Mouse (Mus musculus): ENCODE results near the gene Shisa7. TPM values are rescaled to one million over a fixed set of nuclear protein-coding genes. Genes with fewer than 3 reads are reported as not detected.
"Not testable (repeated sequence)": the region's sequence is repeated elsewhere in the genome, so short reads cannot be mapped to it uniquely, and the experiment has no call there.

Gene Shisa7
- total RNA-seq (2014; rRNA removed) (under 0.01 TPM in 1 of 2 replicates, not detected in the other), polyA plus RNA-seq (2012; rRNA removed) (0.02 and 0.12 TPM in 2 replicates)

DNA sequence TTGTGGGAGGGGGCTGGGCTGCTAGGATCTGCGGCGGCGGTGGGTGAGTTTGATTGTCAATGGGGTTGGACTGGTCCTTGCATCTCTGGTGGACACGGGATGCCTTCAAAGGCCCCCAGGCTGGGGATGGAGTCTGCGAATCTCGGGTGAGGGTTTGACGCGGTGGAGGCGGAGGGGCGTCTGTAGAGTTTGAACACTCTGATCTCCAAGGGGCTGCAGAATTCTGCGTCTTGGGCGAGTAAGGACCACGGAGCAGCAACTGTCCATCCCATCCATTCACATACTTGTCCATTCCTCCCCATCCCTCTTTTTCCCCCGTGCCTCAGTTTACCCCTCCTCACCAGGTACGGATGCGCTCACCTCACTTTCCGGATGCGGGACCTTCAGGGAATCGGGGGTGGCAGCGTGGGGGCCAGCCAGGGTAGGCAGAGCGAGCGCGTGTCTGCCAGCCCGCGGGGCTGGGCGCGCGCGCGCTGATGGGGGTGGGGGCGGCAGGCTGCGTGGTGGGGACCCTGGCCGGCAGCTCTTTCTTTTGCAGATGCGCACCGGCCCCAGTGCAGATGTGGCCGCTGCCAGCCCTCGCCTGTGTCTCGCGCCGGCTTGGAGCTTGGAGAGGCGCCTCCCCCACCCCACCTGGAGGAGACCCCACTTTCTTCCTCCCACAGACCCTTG, at the start of gene Shisa7:
TSS of gene Shisa7 (minus strand) at position 452 of the 672 bp plus-strand sequence.
- H3K27me3 ChIP-seq (ENCODE audit: control insufficient read depth, insufficient read depth, low read length) = peaks cover 18% of the 10 kb centered on the region
- H3K9ac ChIP-seq (ENCODE audit: low read depth, low read length) = no peak within 1 kb of the TSS
- H3K79me2 ChIP-seq (ENCODE audit: control insufficient read depth, insufficient read depth, low read length) = no peaks in the 10 kb centered on the region
- no peak within 1 kb of the TSS for H3K27ac ChIP-seq (replicated peaks; ENCODE audit: insufficient read depth, low read depth, low read length)
- no peak for TF ChIP-seq POLR2A (IDR thresholded peaks at IDR 0.05; ENCODE audit: extremely low read depth, insufficient read depth, low read length)
- TF ChIP-seq CTCF (IDR thresholded peaks at IDR 0.05; ENCODE audit: low read depth, low read length) = no peak
- 9% methylated on average over 41 of the region's 41 CpGs for WGBS
- H3K4me1 ChIP-seq (ENCODE audit: control insufficient read depth, insufficient read depth, low read length) = no peaks in the 10 kb centered on the region
- no peak within 1 kb of the TSS for H3K4me3 ChIP-seq (ENCODE audit: insufficient read depth, low read depth, low read length)
- no peak for DNase-seq (ENCODE audit: extremely low read depth, low read depth, low spot score)
- H3K36me3 ChIP-seq (ENCODE audit: control insufficient read depth, insufficient read depth, low read length) = no peaks in the 10 kb centered on the region; the same call in 1 of the 2 replicates

DNA sequence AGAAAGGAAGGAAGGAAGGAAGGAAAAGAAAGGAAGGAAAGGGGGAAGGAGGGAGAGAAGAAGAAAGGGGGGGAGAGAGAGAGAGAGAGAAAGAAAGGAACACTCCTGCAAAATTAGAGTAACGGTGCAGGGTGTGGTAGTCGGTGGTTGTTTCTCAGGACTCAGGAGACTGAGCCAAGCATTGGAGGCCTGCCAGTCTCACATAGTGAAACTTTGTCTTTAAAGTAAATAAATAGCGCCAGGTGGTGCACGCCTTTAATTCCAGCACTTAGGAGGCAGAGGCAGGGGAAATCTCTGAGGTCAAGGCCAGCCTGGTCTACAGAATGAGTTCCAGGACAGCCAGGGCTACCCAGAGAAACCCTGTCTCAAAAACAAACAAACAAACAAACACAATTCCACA, 42.2 kb upstream of the Shisa7 start:
- no peak for TF ChIP-seq CTCF (IDR thresholded peaks at IDR 0.05; ENCODE audit: low read depth, low read length)
- TF ChIP-seq POLR2A (IDR thresholded peaks at IDR 0.05; ENCODE audit: extremely low read depth, insufficient read depth, low read length) = no peak
- H3K4me1 ChIP-seq (ENCODE audit: control insufficient read depth, insufficient read depth, low read length) = peaks cover 3% of the 10 kb centered on the region
- no peaks in the 10 kb centered on the region for H3K27me3 ChIP-seq (ENCODE audit: control insufficient read depth, insufficient read depth, low read length)
- peaks cover 4% of the 10 kb centered on the region; the same call in 1 of the 2 replicates for H3K36me3 ChIP-seq (ENCODE audit: control insufficient read depth, insufficient read depth, low read length)
- no peak overlapping the region for H3K4me3 ChIP-seq (ENCODE audit: insufficient read depth, low read depth, low read length)
- DNase-seq (ENCODE audit: extremely low read depth, low read depth, low spot score) = peak; percentile 71
- no peak overlapping the region for H3K9ac ChIP-seq (ENCODE audit: low read depth, low read length)
- H3K79me2 ChIP-seq (ENCODE audit: control insufficient read depth, insufficient read depth, low read length) = peaks cover 7% of the 10 kb centered on the region; the same call in 1 of the 2 replicates
- WGBS = 11% methylated on average over 4 of the region's 4 CpGs
- H3K27ac ChIP-seq (replicated peaks; ENCODE audit: insufficient read depth, low read depth, low read length) = no peak overlapping the region

DNA sequence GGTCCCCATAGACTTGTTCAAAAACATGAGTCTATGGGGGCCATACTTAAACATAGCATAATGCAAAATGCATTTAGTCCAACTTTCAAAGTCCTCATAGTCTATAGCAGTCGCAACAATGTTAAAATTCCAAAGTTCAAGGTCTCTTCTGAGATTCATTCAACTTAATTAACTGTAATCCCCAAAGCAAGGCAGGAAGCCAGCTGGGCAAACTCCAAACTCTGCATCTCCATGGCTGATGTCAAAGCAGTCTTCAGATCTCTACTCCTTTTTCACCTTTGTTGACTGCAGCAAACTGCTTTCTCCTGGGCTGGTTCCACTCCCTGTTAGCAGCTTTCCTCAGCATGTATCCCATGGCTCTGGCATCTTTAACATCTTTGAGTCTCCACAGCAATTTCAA, 34.5 kb upstream of the Shisa7 start:
- not testable (repeated sequence) for H3K27ac ChIP-seq (replicated peaks; ENCODE audit: insufficient read depth, low read depth, low read length); H3K4me3 ChIP-seq (ENCODE audit: insufficient read depth, low read depth, low read length); H3K9ac ChIP-seq (ENCODE audit: low read depth, low read length); DNase-seq (ENCODE audit: extremely low read depth, low read depth, low spot score); H3K27me3 ChIP-seq (ENCODE audit: control insufficient read depth, insufficient read depth, low read length); H3K36me3 ChIP-seq (ENCODE audit: control insufficient read depth, insufficient read depth, low read length)
- Histone ChIP-seq H3K79me2 (ENCODE audit: control insufficient read depth, insufficient read depth, low read length) (peaks cover 17% of the 10 kb centered on the region; the same call in 1 of the 2 replicates), H3K4me1 (ENCODE audit: control insufficient read depth, insufficient read depth, low read length) (peaks cover 10% of the 10 kb centered on the region)
- WGBS = 21% methylated on average over 1 of the region's 1 CpGs

GRCm38 (mm10) chr7:4878186-4878585, 33.7 kb upstream of the Shisa7 start:
- Histone ChIP-seq H3K4me3 (ENCODE audit: insufficient read depth, low read depth, low read length) (peak overlapping the region; percentile 76), H3K79me2 (ENCODE audit: control insufficient read depth, insufficient read depth, low read length) (peaks cover 14% of the 10 kb centered on the region; the same call in 1 of the 2 replicates), H3K9ac (ENCODE audit: low read depth, low read length) (no peak overlapping the region; the same call in 1 of the 2 replicates), H3K4me1 (ENCODE audit: control insufficient read depth, insufficient read depth, low read length) (peaks cover 10% of the 10 kb centered on the region), H3K27ac (replicated peaks; ENCODE audit: insufficient read depth, low read depth, low read length) (peak overlapping the region; percentile 98; the same call in 1 of the 2 replicates), H3K36me3 (ENCODE audit: control insufficient read depth, insufficient read depth, low read length) (peaks cover 2% of the 10 kb centered on the region; the same call in 1 of the 2 replicates), H3K27me3 (ENCODE audit: control insufficient read depth, insufficient read depth, low read length) (no peaks in the 10 kb centered on the region)
- peak; percentile 37 for DNase-seq (ENCODE audit: extremely low read depth, low read depth, low spot score)
- TF ChIP-seq POLR2A (IDR thresholded peaks at IDR 0.05; ENCODE audit: extremely low read depth, insufficient read depth, low read length) (no peak), CTCF (IDR thresholded peaks at IDR 0.05; ENCODE audit: low read depth, low read length) (peak; percentile 72)

GRCm38 (mm10) chr7:4877226-4877625, 32.7 kb upstream of the Shisa7 start:
- 4% methylated on average over 11 of the region's 11 CpGs for WGBS
- no peaks in the 10 kb centered on the region for H3K27me3 ChIP-seq (ENCODE audit: control insufficient read depth, insufficient read depth, low read length)

GRCm38 (mm10) chr7:4876753-4877221, 32.3 kb upstream of the Shisa7 start, which contains the start of gene Isoc2a:
Isoc2a (plus strand) TSS chr7:4877153.
- peak within 1 kb of the TSS; percentile 91 for H3K9ac ChIP-seq (ENCODE audit: low read depth, low read length)
- DNase-seq (ENCODE audit: extremely low read depth, low read depth, low spot score) = peak; percentile 97

More at GRCm38 (mm10) chr7:4877226-4877625, 32.7 kb upstream of the Shisa7 start:
- Histone ChIP-seq H3K4me3 (ENCODE audit: insufficient read depth, low read depth, low read length) (peak overlapping the region; percentile 76), H3K79me2 (ENCODE audit: control insufficient read depth, insufficient read depth, low read length) (peaks cover 14% of the 10 kb centered on the region; the same call in 1 of the 2 replicates), H3K36me3 (ENCODE audit: control insufficient read depth, insufficient read depth, low read length) (no peaks in the 10 kb centered on the region), H3K9ac (ENCODE audit: low read depth, low read length) (peak overlapping the region; percentile 91), H3K27ac (replicated peaks; ENCODE audit: insufficient read depth, low read depth, low read length) (peak overlapping the region; percentile 98), H3K4me1 (ENCODE audit: control insufficient read depth, insufficient read depth, low read length) (peaks cover 10% of the 10 kb centered on the region)
- DNase-seq (ENCODE audit: extremely low read depth, low read depth, low spot score) = peak; percentile 36
- TF ChIP-seq POLR2A (IDR thresholded peaks at IDR 0.05; ENCODE audit: extremely low read depth, insufficient read depth, low read length) (no peak), CTCF (IDR thresholded peaks at IDR 0.05; ENCODE audit: low read depth, low read length) (no peak)

More at GRCm38 (mm10) chr7:4876753-4877221, 32.3 kb upstream of the Shisa7 start, which contains the start of gene Isoc2a:
- 1% methylated on average over 22 of the region's 22 CpGs for WGBS
- peaks cover 10% of the 10 kb centered on the region for H3K4me1 ChIP-seq (ENCODE audit: control insufficient read depth, insufficient read depth, low read length)
- peak; percentile 100 for TF ChIP-seq POLR2A (IDR thresholded peaks at IDR 0.05; ENCODE audit: extremely low read depth, insufficient read depth, low read length)
- TF ChIP-seq CTCF (IDR thresholded peaks at IDR 0.05; ENCODE audit: low read depth, low read length) = peak; percentile 8; the same call in 1 of the 2 replicates
- no peaks in the 10 kb centered on the region for H3K27me3 ChIP-seq (ENCODE audit: control insufficient read depth, insufficient read depth, low read length)
- H3K27ac ChIP-seq (replicated peaks; ENCODE audit: insufficient read depth, low read depth, low read length) = peak within 1 kb of the TSS; percentile 98
- peaks cover 11% of the 10 kb centered on the region; the same call in 1 of the 2 replicates for H3K79me2 ChIP-seq (ENCODE audit: control insufficient read depth, insufficient read depth, low read length)
- H3K36me3 ChIP-seq (ENCODE audit: control insufficient read depth, insufficient read depth, low read length) = no peaks in the 10 kb centered on the region
- H3K4me3 ChIP-seq (ENCODE audit: insufficient read depth, low read depth, low read length) = peak within 1 kb of the TSS; percentile 76
